Mouse (Mus musculus) cerebellum, adult 18-20 months (tissue): Measurements from ENCODE around the gene Itpkc.
A peak's percentile ranks its signal among the peaks of the same experiment; 100 is the strongest.
"Not testable (repeated sequence)": the region's sequence is repeated elsewhere in the genome, so short reads cannot be mapped to it uniquely, and the experiment has no call there.

Experiments
- DNase-seq, 2 experiments: peaks; one replicate each; pipeline ENCODE4 v3.0.0; 2021

The Itpkc gene

DNA sequence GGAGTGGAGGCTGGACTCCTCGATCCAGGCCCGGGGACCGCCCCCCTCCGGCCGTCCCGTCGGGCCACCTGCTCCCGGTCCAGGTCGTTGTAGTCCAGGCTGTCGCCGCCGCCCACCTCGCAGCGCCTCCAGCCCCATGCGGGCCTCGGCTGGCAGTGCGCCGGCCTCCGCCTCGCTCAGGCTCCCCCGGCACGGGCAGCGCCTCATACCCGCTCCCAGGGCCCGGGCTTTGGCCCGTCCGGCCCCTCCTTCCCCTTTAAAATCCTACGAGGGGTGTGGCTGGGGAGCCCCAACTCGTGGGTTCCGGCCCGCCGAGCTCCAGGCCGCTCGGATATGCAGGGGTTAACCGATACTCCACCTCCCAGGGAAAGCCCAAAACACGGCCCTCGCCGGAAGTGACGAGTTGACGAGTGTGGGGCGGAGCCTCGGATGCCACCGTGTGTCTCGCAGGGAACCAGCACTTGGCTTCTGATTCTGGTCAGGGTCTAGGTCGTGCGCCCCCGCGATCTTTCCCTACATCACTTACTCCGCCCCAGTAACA, at the start of gene Itpkc:
TSS of gene Itpkc (minus strand) at position 381 of the 541 bp plus-strand sequence.
- DNase-seq, result peak; percentile 89 to 92

DNA sequence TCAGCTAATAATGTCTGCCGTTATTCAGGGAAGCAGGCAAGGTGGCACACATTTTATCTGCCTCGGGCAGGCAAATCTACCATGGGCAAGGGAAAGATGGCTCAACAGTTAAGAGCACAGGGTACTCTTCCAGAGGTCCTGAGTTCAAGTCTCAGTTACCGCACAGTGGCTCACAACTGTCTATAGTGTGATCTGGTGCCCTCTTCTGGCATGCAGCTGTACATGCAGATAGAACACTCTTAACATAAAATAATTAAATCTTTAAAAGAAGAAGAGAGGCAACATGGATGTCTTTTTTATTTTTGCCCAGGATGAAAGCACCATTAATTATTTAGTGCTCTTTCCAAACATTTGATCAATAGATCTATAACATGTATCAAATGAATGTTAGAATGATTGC, 48.7 kb upstream of the Itpkc start:
- DNase-seq, result no peak

DNA sequence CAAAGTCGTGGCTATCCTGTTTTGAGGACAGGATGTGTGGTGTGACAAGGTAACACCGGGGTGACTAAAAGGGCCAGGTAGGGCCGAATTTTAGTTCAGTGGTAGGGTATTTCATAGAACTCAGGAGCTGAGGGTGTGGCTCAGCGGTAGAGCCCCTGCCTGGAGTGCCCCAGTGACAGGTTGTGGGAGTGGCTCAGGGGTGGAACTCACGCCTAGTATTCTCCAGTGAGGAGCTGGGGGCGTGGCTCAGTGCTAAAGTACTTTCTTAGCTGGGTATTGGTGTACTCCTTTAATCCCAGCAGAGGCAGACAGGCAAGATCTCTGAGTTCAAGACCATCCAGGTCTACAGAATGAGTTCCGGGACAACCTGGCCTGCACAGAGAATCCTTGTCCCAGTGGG, 47.6 kb upstream of the Itpkc start:
- no peak for DNase-seq

DNA sequence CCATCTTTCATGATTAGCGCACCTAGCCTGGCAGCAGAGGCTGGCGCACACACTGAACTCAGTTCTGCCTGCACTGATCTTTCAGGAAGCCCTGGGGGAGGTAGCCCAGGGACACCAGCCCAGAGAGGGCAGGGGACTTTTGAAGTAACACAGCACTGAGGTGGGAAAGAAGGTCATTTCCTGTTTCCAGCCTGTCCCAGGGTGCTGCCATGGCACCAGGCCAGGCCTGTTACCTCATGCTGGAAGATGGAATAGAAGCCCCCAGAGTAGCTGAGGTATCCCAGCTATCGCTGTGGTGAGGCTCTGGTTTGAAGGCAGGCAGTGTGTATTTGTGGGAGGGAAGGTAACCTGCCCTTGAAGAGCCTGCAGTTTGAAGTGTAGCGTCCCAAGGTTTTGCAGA, 46.5 kb upstream of the Itpkc start:
- no peak for DNase-seq

DNA sequence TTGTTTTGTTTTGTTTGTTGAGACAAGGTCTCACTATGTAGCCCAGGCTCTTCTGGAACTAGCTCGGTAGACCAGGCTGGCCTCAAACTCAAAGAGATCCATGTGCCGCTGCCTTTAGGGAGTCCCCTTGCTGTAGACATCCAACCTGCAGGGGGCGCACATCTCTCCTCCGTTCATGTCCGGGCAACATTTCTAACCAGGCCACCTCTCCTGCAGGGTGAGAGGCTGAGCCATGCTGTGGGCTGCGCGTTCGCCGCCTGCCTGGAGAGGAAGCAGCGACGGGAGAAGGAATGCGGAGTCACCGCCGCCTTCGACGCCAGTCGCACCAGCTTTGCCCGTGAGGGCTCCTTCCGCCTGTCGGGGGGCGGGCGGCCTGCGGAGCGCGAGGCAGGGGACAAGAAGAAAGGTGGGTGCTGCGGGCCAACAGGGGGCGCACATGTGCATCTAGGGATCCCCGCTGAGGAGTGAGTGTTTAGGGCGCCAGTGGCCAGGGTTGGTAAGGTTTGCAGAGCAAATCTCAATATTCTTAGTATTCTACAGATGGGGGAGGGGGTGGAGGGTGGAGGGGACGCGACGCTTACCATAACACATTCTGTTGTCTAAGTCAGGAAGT, 45.4 kb upstream of the Itpkc start:
- DNase-seq, result no peak

DNA sequence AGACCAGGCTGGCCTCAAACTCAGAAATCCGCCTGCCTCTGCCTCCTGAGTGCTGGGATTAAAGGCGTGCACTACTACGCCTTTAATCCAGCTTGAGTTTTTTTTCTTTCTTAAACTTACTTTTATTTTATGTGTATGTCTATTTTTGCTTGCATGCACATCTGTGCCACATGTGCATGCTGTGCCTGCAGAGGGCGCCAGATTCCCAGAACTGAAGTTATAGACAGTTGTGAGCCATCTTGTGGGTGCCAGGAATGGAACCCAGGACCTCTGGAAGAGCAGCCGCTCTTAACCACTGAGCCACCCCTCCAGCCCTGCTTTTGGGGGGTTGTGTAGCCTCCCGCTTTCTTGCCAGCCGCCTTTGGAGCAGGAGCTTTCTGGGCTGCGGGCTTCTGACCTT, 43.0 kb upstream of the Itpkc start:
- DNase-seq, result no peak

DNA sequence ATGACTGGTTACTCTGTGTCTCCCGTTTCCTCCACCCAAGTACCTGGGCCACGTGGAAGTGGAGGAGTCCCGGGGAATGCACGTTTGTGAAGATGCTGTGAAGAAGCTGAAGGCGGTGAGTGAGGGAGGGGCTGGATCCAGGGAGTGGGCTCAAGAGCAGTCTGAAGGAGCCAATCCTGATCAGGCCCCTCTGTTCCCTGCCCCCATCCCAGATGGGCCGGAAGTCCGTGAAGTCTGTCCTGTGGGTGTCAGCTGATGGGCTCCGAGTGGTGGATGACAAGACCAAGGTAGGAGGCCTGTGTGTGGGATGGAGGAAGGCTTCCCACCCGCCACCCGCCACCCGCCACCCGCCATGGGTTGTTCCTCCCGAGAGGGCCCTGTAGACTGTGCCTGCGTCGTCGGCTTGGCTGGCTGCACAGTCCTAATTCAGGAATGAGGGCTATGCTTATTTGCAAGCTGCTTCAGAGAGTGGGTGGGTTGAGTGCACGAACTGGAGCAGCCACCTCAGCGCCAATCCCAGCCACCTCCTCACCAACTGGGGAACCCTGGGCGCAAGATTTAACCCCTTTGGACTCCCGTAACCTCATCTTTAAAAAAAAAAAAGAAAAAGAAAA, 38.2 kb upstream of the Itpkc start:
- no peak for DNase-seq

DNA sequence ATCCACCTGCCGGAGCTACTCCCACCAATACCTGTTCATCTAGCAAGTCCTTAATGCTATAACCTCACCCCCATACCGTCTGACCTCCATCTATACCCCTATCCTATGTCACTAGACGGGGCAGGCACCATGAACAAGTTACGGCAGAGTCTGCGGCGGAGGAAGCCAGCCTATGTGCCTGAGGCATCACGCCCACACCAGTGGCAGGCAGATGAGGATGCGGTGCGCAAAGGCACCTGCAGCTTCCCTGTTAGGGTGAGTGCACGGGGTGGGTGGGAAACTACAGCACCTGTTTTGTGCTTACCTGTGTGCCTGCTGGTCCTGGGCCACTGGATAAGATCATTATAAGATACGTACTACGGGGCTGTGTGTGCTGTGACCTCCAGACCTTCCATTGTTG, 36.3 kb upstream of the Itpkc start:
- DNase-seq, result no peak

DNA sequence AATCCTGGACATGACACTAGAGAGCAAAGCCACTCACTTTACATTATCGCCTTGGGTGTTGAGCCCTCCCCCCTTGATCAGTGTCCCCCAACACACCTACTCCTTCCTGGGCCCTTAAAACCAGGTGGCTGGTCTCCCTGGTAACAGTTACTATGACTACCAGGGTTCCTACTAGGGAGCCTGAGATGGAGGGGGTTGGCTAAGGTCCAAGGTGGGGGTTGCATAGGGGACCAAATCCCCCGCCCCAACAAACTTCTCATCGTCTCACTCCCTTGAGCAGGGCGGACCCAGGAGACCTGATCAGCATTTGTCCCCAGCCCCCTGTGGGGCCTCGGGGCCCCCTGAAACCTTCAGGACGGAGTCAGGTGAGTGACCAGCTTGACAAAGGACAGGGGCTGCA, 33.4 kb upstream of the Itpkc start:
- DNase-seq, result no peak

DNA sequence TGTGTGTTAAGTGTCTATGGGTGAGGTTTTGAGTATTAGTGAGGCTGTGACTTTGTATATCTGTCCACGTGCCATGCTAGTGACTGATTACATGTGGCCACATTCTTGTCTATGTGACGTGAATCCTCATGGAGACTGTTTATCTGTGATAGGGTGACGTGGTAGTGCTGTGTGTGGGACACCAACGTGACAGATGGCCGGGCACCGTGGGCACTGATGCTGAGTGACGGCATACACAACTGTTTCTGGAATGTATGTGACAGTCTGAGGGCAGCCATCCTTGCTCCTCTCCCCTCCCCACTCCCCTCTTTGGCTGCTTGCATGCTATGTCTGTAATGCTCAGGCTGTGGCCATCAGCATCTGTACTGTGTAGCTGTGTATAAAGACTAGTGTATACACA, 32.4 kb upstream of the Itpkc start:
- peak; percentile 38 to 39 for DNase-seq

DNA sequence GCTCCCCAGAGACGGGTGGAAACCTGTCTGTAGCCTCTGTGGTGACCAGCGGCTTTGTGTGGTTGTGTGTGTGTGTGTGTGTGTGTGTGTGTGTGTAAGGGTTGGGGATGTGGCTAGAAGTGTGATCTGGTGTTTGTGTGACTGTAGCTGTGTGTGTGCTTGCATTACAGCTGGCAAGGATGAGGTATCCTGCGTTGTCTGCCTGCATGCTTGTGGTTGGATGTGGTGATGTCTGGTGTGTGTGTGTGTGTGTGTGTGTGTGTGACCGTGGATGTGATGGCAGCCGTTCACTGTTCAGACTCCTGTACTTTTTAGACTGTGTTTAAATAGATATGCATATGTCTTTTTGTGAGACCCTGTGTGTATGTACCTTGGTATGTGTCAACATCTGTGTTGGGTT, 31.3 kb upstream of the Itpkc start:
- no peak for DNase-seq

DNA sequence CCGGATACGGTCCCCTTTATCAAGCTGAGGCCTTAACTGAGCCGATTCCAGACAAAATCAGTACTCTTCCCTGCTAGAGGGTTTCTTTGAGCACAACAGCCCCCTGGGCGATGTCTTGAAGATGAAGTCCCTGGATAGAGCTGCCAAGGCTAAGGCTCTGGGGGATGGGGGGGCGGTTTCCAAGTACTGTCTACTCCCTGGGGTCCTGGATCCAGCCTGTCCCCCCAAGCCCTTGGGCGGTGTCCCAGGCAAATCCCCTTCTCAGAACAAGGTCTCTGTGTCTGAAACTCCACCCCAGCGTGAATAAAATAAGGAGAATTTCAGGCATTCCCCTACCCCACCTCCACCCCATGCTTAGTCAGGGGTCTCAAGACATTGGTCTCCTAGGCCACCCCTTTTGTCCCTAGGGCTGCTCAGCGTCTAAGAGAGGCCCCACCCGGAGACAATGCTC, 30.8 kb upstream of the Itpkc start:
- DNase-seq, result peak; percentile 35 to 49

DNA sequence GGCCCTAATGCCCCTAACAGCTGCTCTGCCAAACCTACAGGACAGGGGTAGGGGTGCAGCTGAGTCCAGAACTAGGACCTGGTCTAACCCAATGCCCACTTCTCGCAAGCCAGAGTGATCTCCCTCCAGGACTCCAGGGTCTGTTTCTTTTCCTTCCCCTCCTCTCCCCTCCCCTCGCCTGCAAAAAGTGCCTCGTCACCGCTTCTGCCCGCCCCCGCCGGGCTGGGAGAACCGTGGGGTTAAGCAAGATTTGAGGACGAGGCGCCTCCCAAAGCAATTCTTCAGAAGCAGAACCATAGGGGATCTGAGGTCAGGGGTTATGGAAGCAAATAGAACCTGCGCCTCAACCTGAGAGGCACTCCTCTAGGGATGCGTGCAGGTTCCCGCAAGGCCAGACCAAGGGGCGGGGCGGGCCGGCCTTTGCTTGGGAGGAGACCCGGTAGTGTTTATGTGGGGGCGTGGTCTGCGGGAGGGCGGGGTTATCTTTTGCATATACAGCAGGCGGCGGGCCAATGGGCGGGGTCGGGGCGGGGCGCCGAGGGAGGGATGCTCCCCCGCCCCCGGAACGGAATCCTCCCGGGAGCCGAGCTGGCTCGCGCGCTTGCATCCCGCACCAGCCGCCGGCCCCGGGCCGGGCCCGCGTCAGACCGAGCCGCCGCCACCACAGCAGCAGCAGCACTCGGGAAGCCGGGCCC, 29.9 kb upstream of the Itpkc start, which contains the start of gene Numbl:
TSS of gene Numbl (plus strand) at position 229 of the 695 bp plus-strand sequence.
- peak; percentile 96 for DNase-seq

DNA sequence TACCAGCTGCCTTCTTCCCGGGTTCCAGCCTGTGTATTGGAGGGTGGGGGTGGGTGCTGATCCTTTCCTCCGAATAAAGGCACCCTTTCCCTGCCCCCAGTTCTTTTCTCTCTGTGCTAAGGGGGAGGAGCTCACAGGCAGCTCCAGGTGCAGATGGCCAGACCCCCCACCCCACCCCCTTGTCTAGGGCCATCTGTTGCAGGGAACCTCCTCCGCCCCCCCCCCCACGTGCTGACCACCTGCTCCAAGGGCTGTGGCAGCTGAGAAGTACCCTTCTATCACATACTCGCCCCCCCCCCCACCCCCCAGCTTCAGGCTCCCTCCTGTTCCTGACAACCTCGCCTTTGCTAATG, 29.4 kb upstream of the Itpkc start:
- peak in 1 of 2 experiments; percentile 21 for DNase-seq

DNA sequence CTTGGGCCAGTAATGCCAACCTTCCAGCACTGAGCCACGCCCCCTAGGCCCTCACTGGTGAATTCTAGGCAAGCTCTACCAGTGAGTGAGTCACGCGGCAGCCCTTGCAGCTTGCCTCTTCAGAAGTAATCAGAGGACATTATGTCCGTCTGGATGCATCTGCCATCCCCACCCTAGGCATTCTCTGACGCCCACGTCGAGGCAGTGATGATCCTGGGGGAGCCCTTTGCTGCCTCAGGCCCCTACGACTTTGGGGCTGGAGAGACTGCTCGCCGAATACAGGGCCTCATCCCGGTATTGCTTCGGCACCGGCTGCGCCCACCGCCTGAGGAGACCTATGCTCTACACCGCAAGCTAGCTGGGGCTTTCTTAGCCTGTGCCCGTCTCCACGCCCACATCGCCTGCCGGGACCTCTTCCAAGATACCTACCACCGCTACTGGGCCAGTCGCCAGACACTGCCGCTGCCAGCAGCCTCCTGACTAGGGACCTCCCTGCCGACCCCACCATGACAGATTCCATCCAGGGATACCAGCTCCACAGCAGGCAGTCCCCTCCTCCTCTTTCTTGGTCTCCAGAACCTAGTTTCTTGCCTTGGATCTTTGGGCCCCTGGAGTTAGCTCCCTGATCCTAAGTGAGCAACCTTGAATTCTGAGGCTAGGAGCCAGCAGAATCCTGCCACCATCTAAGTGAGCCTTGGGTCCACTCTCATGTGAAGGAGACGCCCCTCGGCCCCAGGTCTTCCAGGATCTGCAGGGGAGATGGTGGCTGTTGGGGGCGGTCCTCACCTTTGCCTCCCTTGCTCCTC, 28.8 kb upstream of the Itpkc start:
- DNase-seq, result peak; percentile 69 to 78

DNA sequence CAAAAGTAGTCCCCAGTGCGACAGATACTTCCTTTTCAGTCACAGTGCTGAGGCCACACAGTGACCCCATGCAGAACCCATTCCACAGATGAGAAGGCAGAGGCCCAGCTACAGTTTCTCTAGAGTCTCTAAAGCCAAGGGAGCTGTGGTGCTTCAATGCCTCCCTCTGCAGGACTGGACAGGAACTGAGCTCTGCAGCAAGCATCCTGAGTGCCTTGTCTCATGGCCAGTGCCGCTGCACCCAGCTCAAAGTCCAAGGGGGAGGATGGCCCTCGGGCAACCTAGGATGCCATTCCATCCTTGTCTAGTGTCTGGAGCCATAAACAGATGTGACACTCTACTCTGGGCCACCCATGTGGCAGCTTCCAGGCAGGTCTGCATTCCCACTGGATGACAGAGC, 27.3 kb upstream of the Itpkc start:
- peak in 1 of 2 experiments; percentile 39 for DNase-seq

DNA sequence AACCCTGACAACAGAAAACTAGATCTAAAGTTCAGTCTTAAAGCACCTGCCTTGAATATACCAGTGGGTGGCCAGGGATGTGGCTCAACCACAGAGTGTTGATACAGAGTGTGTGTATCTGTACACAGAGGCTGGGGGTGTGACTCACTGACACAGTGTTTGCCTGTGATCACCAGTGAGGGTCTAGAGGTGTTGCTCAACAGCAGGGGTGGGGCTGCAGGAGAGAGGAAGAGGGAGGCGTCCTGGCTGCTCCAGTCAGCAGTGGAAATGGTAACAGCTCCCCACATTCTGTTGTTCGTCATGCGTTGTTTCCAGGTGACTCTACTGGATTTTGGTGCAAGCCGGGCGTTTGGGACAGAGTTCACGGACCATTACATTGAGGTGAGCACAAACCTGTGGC, 23.5 kb upstream of the Itpkc start:
- DNase-seq, result no peak

DNA sequence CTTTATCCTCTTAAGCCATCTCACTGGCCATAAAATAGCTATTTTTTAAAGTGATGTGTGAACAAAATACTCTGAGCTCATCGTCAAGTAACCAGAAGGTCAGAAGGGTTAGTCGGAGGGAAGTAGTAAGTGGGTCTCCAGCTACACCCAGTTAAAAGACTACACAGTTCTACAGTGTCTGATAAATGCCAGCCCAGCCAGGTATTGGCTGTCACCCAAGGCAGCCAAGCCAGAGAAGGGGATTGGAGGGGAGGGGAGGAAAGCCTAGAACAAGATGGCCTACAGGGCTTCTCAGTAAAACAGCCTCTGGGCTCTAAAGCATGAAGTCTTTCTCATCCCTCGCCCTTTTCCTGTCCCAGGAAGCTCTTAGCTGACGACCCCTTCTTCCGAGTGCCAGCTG, 21.5 kb upstream of the Itpkc start:
- DNase-seq, result no peak

DNA sequence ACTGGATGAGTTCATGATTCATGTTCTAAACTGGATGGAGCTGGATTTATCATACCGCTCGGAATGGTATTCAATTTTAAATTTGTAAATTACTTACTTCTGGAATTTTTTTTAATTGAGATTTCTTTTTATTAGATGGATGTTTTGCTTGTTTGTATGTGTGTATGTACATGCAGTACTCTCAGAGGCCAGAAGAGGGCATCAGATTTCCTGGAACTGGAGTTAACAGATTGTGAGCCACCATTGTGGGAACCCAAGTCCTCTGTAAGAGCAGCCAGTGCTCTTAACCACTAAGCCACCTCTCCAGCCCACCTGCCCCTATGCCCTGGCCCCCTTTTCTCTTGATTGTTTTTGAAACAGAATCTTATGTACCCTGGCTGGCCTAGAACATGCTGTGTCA, 20.7 kb upstream of the Itpkc start:
- DNase-seq, result peak in 1 of 2 experiments; percentile 30

DNA sequence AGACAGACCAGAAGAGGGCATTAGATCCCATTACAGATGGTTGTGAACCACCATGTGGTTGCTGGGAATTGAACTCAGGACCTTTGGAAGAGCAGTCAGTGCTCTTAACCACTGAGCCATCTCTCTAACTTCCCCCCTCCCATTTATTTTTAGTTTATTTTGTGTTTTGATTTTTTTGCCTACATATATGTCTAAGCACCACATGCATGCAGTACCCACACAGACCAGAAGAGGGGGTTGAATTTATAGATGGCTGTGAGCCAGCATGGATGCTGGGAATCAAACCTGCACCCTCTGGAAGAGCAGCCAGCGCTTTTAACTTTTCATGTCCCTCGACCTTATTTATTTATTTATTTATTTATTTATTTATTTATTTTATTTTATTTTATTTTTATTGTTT, 15.6 kb upstream of the Itpkc start:
- not testable (repeated sequence) for DNase-seq

DNA sequence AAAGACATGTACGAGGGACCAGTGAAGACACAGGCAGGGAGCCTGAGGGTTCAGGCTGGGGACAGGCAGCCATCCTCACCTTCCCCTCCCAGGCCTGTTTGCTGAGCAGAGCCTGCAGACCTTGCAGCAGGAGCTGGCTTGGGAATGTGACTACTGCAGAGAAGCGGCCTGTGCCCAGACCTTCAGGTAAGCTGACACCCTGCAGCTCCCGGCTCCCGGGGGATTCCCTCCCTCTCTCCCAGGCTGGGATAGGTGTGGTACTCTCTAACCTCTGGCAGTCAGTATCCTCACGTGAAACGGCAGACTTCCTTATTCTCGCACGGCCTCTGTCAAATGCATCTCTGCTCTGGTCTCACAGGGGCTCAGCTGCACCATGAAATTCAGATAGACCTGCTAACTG, 14.8 kb upstream of the Itpkc start:
- no peak for DNase-seq

DNA sequence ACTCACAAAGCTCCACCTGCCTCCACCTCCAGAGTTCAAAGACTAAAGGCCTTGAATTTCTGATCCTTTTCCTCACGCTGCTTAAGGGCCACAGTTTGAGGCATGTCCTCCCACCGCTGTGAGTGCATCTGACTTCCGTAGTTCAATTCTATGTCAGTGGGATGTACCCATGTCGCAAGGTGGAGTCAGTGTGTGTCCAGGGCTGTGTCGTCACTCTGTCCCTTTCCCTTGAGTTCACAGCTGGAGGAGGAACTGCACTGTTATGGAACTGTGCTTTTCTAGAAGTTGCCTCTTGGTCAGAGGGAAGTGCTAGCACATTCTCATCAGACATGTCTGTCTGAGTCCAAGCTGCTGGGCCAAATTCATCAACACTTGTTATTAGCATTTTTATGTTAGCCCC, 10.1 kb upstream of the Itpkc start:
- DNase-seq, result no peak

DNA sequence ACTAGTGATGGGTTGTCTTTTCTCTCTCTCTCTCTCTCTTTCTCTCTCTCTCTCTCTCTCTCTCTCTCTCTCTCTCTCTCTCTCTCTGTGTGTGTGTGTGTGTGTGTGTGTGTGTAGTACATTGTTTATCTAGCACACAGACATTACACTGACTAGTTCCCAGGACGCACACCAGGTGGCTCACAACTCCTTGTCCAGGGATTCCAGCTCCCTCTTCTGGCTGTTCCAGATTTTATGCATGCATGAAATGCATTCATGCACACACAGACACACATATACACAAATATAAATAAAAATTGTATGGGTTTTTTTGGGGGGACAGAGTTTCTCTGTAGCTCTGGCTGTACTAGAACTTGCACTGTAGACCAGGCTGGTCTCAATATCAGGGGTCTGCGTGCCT, 9.1 kb upstream of the Itpkc start:
- no peak for DNase-seq
